Mouse (Mus musculus) intestine, embryonic 16.5 days (tissue): Measurements from ENCODE around the gene Ptk7. TPM values are rescaled to one million over a fixed set of nuclear protein-coding genes. Genes with fewer than 3 reads are reported as not detected.

Source experiments
- microRNA-seq: library from miRNA; unstranded; fragments of <30 nt; microRNA quantifications from one replicate; pipeline ENCODE4, GENCODE M21; 2016
- polyA plus RNA-seq: library from polyadenylated mRNA; unstranded; fragments of >200 nt; fragmentation: Nextera tagmentation; extraction: Ambion mirVana; gene quantifications from 2 replicates; pipeline ENCODE4 v1.2.1, GENCODE M21; 2015

Ptk7 gene
- polyA plus RNA-seq, 1 experiment from 2014 or later, result 54.4 TPM

Small RNAs within 50 kb of the gene (microRNA-seq; reads per million reads assigned to microRNA genes)
- 1.4 reads per million for gene Mir6976

Other genes with a start within 250 kb of the Ptk7 start
- 2.3 and 2.8 TPM in 2 replicates for gene Zfp318, start 245.8 kb downstream of the Ptk7 start, polyA plus RNA-seq
- 0.16 and 0.35 TPM in 2 replicates for gene Crip3, start 200.6 kb downstream of the Ptk7 start, polyA plus RNA-seq
- not detected in 2 replicates for gene Slc22a7, start 191.0 kb downstream of the Ptk7 start, polyA plus RNA-seq
- gene Ttbk1, start 141.8 kb downstream of the Ptk7 start, polyA plus RNA-seq, result 0.15 and 0.16 TPM in 2 replicates
- 40.4 and 45.1 TPM in 2 replicates for gene Dnph1, start 132.8 kb downstream of the Ptk7 start, polyA plus RNA-seq
- gene Cul9, start 83.1 kb downstream of the Ptk7 start, polyA plus RNA-seq, result 2.8 and 3.0 TPM in 2 replicates
- 4.9 and 5.9 TPM in 2 replicates for gene Srf, start 73.3 kb downstream of the Ptk7 start, polyA plus RNA-seq
- gene Klc4, start 16.5 kb upstream of the Ptk7 start, polyA plus RNA-seq, result 93.7 and 104 TPM in 2 replicates
- 164 and 170 TPM in 2 replicates for gene Mrpl2, start 16.7 kb upstream of the Ptk7 start, polyA plus RNA-seq
- 42.4 and 43.1 TPM in 2 replicates for gene Cul7, start 20.8 kb upstream of the Ptk7 start, polyA plus RNA-seq
- 64.8 and 67.4 TPM in 2 replicates for gene Rrp36, start 44.8 kb upstream of the Ptk7 start, polyA plus RNA-seq
- 164 and 169 TPM in 2 replicates for gene Mea1, start 49.3 kb upstream of the Ptk7 start, polyA plus RNA-seq
- 107 and 111 TPM in 2 replicates for gene Klhdc3, start 51.4 kb upstream of the Ptk7 start, polyA plus RNA-seq
- 69.7 and 73.4 TPM in 2 replicates for gene Ppp2r5d, start 75.6 kb upstream of the Ptk7 start, polyA plus RNA-seq
- 17.1 and 20.8 TPM in 2 replicates for gene Pex6, start 82.0 kb upstream of the Ptk7 start, polyA plus RNA-seq
- gene Gnmt, start 99.7 kb upstream of the Ptk7 start, polyA plus RNA-seq, result 8.2 and 10.0 TPM in 2 replicates
- 73.9 and 75.6 TPM in 2 replicates for gene Cnpy3, start 122.7 kb upstream of the Ptk7 start, polyA plus RNA-seq
- gene Ptcra, start 134.2 kb upstream of the Ptk7 start, polyA plus RNA-seq, result 0.34 and 0.37 TPM in 2 replicates
- 102 and 104 TPM in 2 replicates for gene 2310039H08Rik, start 143.1 kb upstream of the Ptk7 start, polyA plus RNA-seq
- gene Rpl7l1, start 153.2 kb upstream of the Ptk7 start, polyA plus RNA-seq, result 142 and 153 TPM in 2 replicates
- gene Bicral, start 229.0 kb upstream of the Ptk7 start, polyA plus RNA-seq, result 3.0 TPM in 2 replicates